Mouse (Mus musculus): ENCODE measurements around the gene Ndufb7. TPM values are rescaled to one million over a fixed set of nuclear protein-coding genes. Genes with fewer than 3 reads are reported as not detected.
A peak's percentile ranks its signal among the peaks of the same experiment; 100 is the strongest.

The Ndufb7 gene
- polyA plus RNA-seq, 1 experiment from 2014 or later: 316 TPM

DNA sequence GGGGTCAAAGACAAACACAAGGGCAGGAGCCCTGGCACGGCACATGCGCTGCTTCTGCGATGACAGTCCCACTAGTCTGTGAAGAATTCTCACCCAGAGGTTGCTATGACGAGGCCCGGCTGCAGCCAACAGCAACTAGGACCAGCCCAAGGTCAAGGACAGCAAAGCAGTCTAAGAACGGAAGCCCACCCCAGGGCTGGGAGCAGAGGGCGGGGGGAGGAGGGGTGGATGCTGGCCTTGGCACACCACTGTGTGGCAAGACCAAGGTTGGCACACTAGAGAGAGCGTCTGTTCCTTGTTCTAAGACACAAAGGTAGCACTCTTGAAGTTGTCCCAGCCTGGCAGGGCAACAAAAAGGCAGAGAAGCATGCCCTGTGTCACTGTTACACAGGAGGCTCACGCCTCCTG is 10.9 kb downstream of the Ndufb7 start:
- no peaks in the 10 kb centered on the region for H3K27me3 ChIP-seq

GRCm38 (mm10) chr8:83578131-83579055 is 11.9 kb downstream of the Ndufb7 start:
- Histone ChIP-seq H3K4me2 (no peak overlapping the region), H3K9ac (no peak overlapping the region), H3K27me3 (no peaks in the 10 kb centered on the region), H3K36me3 (no peaks in the 10 kb centered on the region), H3K4me3 (no peak overlapping the region), H3K27ac (peak overlapping the region; percentile 65), H3K9me3 (no peaks in the 10 kb centered on the region), H3K4me1 (peaks cover 50% of the 10 kb centered on the region)
- 63% methylated on average over 17 of the region's 17 CpGs for WGBS
- ATAC-seq (ENCODE audit: borderline replicate concordance, extremely low read depth, low FRiP score, low TSS enrichment): no peak

More for the DNA sequence above, 10.9 kb downstream of the Ndufb7 start:
- WGBS: 31% methylated on average over 9 of the region's 9 CpGs
- no peaks in the 10 kb centered on the region for H3K9me3 ChIP-seq
- peak overlapping the region; percentile 96 for H3K27ac ChIP-seq
- ATAC-seq (ENCODE audit: borderline replicate concordance, extremely low read depth, low FRiP score, low TSS enrichment): no peak
- no peak overlapping the region for H3K9ac ChIP-seq
- peaks cover 8% of the 10 kb centered on the region for H3K36me3 ChIP-seq
- peaks cover 50% of the 10 kb centered on the region for H3K4me1 ChIP-seq
- H3K4me2 ChIP-seq: peak overlapping the region; percentile 17; the same call in 1 of the 2 replicates
- H3K4me3 ChIP-seq: no peak overlapping the region

DNA sequence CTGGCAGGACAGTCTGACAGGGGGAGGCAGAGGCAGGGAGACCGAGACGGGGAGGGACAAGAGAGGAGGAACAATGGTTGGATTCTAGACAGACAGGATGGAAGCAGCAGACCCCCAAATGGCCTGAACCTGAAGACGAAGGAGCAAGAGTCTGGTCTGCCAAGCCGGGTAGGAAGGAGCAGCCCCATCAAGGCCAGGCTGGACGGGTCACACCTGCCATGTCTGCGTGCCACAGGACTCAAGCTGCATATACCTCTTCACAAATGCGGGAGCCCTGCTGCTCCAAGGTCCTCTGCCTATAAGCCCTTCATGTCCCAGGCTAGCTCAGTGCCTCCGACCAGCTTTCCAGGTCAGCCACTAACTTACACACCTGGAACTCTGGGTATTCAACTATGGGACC is 13.2 kb downstream of the Ndufb7 start:
- Histone ChIP-seq H3K4me2 (no peak overlapping the region), H3K4me1 (peaks cover 44% of the 10 kb centered on the region), H3K27me3 (no peaks in the 10 kb centered on the region), H3K4me3 (no peak overlapping the region), H3K27ac (no peak overlapping the region), H3K9ac (no peak overlapping the region), H3K9me3 (no peaks in the 10 kb centered on the region), H3K36me3 (no peaks in the 10 kb centered on the region)
- no peak for ATAC-seq (ENCODE audit: borderline replicate concordance, extremely low read depth, low FRiP score, low TSS enrichment)
- WGBS: 84% methylated on average over 8 of the region's 8 CpGs

GRCm38 (mm10) chr8:83580826-83581225 is 14.4 kb downstream of the Ndufb7 start:
- ATAC-seq (ENCODE audit: borderline replicate concordance, extremely low read depth, low FRiP score, low TSS enrichment): no peak
- Histone ChIP-seq H3K27me3 (no peaks in the 10 kb centered on the region), H3K4me3 (no peak overlapping the region), H3K36me3 (no peaks in the 10 kb centered on the region), H3K9ac (no peak overlapping the region), H3K4me1 (peaks cover 34% of the 10 kb centered on the region), H3K9me3 (no peaks in the 10 kb centered on the region), H3K4me2 (no peak overlapping the region), H3K27ac (no peak overlapping the region)
- WGBS: 74% methylated on average over 8 of the region's 8 CpGs

- no peak for ATAC-seq (ENCODE audit: borderline replicate concordance, extremely low read depth, low FRiP score, low TSS enrichment)
- H3K27ac ChIP-seq: no peak overlapping the region
- no peaks in the 10 kb centered on the region for H3K9me3 ChIP-seq
- H3K4me3 ChIP-seq: no peak overlapping the region
- H3K4me2 ChIP-seq: no peak overlapping the region
- WGBS: 77% methylated on average over 8 of the region's 8 CpGs
- H3K9ac ChIP-seq: no peak overlapping the region
- no peaks in the 10 kb centered on the region for H3K36me3 ChIP-seq
- H3K4me1 ChIP-seq: peaks cover 23% of the 10 kb centered on the region
- no peaks in the 10 kb centered on the region for H3K27me3 ChIP-seq
These were observed 15.8 kb downstream of the Ndufb7 start for GRCm38 (mm10) chr8:83582226-83582625.

- H3K9ac ChIP-seq: no peak overlapping the region
- H3K9me3 ChIP-seq: no peaks in the 10 kb centered on the region
- H3K36me3 ChIP-seq: no peaks in the 10 kb centered on the region
- no peak for ATAC-seq (ENCODE audit: borderline replicate concordance, extremely low read depth, low FRiP score, low TSS enrichment)
- no peak overlapping the region for H3K27ac ChIP-seq
- no peak overlapping the region for H3K4me2 ChIP-seq
- WGBS: 76% methylated on average over 15 of the region's 15 CpGs
- H3K27me3 ChIP-seq: no peaks in the 10 kb centered on the region
- no peak overlapping the region for H3K4me3 ChIP-seq
- peaks cover 14% of the 10 kb centered on the region for H3K4me1 ChIP-seq
These were observed 16.8 kb downstream of the Ndufb7 start for GRCm38 (mm10) chr8:83583236-83583635.

- peaks cover 2% of the 10 kb centered on the region for H3K4me1 ChIP-seq
- WGBS: 89% methylated on average over 1 of the region's 1 CpGs
These were observed 18.3 kb downstream of the Ndufb7 start for GRCm38 (mm10) chr8:83584771-83585170.

GRCm38 (mm10) chr8:83585333-83585732 is 18.9 kb downstream of the Ndufb7 start:
- no peaks in the 10 kb centered on the region for H3K9me3 ChIP-seq
- WGBS: 71% methylated on average over 3 of the region's 3 CpGs
- H3K36me3 ChIP-seq: no peaks in the 10 kb centered on the region
- no peak overlapping the region for H3K4me3 ChIP-seq
- H3K27ac ChIP-seq: no peak overlapping the region
- ATAC-seq (ENCODE audit: borderline replicate concordance, extremely low read depth, low FRiP score, low TSS enrichment): no peak
- H3K9ac ChIP-seq: no peak overlapping the region
- no peak overlapping the region for H3K4me2 ChIP-seq
- H3K4me1 ChIP-seq: peaks cover 2% of the 10 kb centered on the region
- H3K27me3 ChIP-seq: no peaks in the 10 kb centered on the region

More at GRCm38 (mm10) chr8:83584771-83585170, 18.3 kb downstream of the Ndufb7 start:
- Histone ChIP-seq H3K9me3 (no peaks in the 10 kb centered on the region), H3K36me3 (no peaks in the 10 kb centered on the region), H3K9ac (no peak overlapping the region), H3K27me3 (no peaks in the 10 kb centered on the region), H3K4me2 (no peak overlapping the region), H3K4me3 (no peak overlapping the region), H3K27ac (no peak overlapping the region)
- no peak for ATAC-seq (ENCODE audit: borderline replicate concordance, extremely low read depth, low FRiP score, low TSS enrichment)

DNA sequence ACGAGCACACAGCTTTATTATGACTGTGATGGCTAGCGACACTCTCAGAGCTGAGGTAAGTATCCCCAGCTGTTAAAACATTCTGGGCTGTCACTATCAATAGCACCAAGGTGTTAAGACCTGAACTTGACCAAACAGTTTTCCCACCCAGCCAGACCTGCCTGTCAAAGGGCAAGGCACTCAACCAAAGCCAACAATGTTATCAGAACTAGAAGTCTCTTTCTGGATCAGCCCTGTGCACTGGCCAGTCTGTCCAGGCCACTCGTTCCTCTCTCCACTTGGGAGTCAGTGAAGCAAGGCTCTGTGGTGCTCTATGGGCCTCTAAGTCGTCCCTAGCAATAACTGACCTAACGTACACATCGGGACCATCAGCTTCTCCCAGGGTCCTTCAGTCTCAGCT is 21.2 kb downstream of the Ndufb7 start:
- no peak overlapping the region for H3K4me2 ChIP-seq
- no peaks in the 10 kb centered on the region for H3K27me3 ChIP-seq
- H3K36me3 ChIP-seq: no peaks in the 10 kb centered on the region
- H3K9me3 ChIP-seq: no peaks in the 10 kb centered on the region
- H3K9ac ChIP-seq: no peak overlapping the region
- peaks cover 9% of the 10 kb centered on the region for H3K4me1 ChIP-seq
- ATAC-seq (ENCODE audit: borderline replicate concordance, extremely low read depth, low FRiP score, low TSS enrichment): no peak
- no peak overlapping the region for H3K4me3 ChIP-seq
- 56% methylated on average over 6 of the region's 6 CpGs for WGBS
- no peak overlapping the region for H3K27ac ChIP-seq

DNA sequence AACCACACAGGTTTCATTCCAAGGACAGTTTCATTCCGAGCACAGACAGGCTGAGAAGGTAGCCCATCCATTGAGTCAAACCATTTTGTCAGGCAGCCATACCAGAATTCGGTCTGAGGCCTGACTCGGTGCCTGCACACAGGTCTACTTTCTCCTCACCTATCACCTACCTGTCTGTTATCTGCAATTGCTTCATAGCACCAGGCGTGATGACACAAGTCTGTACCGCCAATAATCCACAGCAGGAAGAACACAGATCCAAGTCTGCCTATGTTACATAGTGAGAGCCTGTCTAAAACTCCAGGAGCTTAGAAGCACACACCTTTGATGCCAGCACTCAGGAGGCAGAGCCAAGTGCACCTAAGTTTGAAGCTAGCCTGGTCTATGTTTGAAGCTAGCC is 22.4 kb downstream of the Ndufb7 start:
- Histone ChIP-seq H3K27me3 (no peaks in the 10 kb centered on the region), H3K4me1 (peaks cover 17% of the 10 kb centered on the region), H3K27ac (no peak overlapping the region), H3K4me2 (no peak overlapping the region), H3K4me3 (no peak overlapping the region), H3K9ac (no peak overlapping the region), H3K36me3 (no peaks in the 10 kb centered on the region), H3K9me3 (no peaks in the 10 kb centered on the region)
- ATAC-seq (ENCODE audit: borderline replicate concordance, extremely low read depth, low FRiP score, low TSS enrichment): no peak
- 80% methylated on average over 5 of the region's 5 CpGs for WGBS

DNA sequence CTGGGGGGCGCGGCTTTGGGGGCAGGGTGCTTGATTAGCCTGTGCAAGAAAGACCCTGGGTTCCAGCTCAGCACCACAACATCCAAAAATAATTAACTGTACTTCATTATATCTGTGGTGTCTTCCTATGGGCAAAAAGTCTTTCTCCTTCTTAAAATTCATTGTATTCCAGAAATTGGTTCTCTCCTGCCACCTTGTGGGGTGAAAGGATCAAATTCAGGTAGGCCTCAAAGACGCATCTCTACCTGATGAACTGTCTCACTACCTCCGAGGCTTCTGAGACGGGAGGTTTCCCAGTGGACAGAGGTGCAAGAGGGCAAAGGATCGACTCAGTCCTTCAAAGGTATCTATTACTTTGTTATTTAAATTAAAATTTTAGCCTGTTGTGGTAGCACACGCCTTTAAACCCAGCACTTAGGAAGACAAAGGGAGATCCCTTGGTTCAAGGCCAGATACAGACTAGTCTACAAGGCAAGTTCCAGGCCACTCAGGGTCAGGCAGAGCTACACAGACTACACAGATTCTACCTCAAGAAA is 24.1 kb downstream of the Ndufb7 start:
- ATAC-seq (ENCODE audit: borderline replicate concordance, extremely low read depth, low FRiP score, low TSS enrichment): no peak
- Histone ChIP-seq H3K4me3 (no peak overlapping the region), H3K27me3 (no peaks in the 10 kb centered on the region), H3K4me1 (peaks cover 17% of the 10 kb centered on the region; the same call in 1 of the 2 replicates), H3K9ac (no peak overlapping the region), H3K36me3 (no peaks in the 10 kb centered on the region), H3K27ac (no peak overlapping the region), H3K4me2 (no peak overlapping the region), H3K9me3 (no peaks in the 10 kb centered on the region)
- 75% methylated on average over 7 of the region's 7 CpGs for WGBS

DNA sequence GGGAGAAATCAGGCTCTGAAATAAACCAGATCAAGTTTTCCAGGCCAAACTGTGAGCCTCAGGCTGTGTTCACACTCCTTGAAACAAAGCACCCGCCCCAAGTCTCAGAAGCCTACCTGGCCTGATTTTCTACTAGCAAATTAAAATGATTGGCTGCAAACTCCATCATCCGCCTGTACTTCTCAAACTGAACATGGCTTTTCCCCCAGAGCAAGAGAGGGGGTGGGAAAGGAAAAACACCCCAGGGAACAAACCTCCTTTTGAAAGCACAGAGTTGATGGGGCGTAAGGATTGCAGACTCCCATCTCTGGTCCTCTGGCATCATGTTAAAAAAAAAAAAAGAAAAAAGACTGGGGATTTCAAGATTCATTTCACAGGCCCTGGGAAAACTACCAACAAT is 26.2 kb downstream of the Ndufb7 start:
- H3K4me3 ChIP-seq: peak overlapping the region; percentile 87
- H3K36me3 ChIP-seq: no peaks in the 10 kb centered on the region
- no peaks in the 10 kb centered on the region for H3K27me3 ChIP-seq
- H3K9me3 ChIP-seq: no peaks in the 10 kb centered on the region
- H3K27ac ChIP-seq: 0 out of 2 replicates have a peak overlapping the region, but pooled peaks have one; percentile 15
- H3K4me2 ChIP-seq: peak overlapping the region; percentile 84
- peaks cover 17% of the 10 kb centered on the region; the same call in 1 of the 2 replicates for H3K4me1 ChIP-seq
- peak overlapping the region; percentile 20 for H3K9ac ChIP-seq
- no peak for ATAC-seq (ENCODE audit: borderline replicate concordance, extremely low read depth, low FRiP score, low TSS enrichment)
- WGBS: 48% methylated on average over 3 of the region's 3 CpGs

Data from lung, embryonic 15.5 days (tissue).